Mouse (Mus musculus) E14TG2a.4 (cell line): ENCODE measurements around the gene Glud1.
"Not testable (repeated sequence)": the region's sequence is repeated elsewhere in the genome, so short reads cannot be mapped to it uniquely, and the experiment has no call there.

Experiments
- H3K27me3 ChIP-seq: 2 replicates; pipeline ENCODE4 v1.6.1; 2014; ENCODE audit warnings: low read length, control low read depth; ENCODE audit not compliant: insufficient read depth
- H3K36me3 ChIP-seq: 2 replicates; pipeline ENCODE4 v1.6.1; 2014; ENCODE audit warnings: low read length, control low read depth; ENCODE audit not compliant: insufficient read depth
- H3K4me1 ChIP-seq: replicated peaks from 2 replicates; pipeline ENCODE4 v1.6.1; 2014; ENCODE audit warnings: low read depth, low read length, control low read depth
- H3K4me3 ChIP-seq: replicated peaks from 2 replicates; pipeline ENCODE4 v1.5.1; 2014; ENCODE audit warnings: mild to moderate bottlenecking, low read length
- H3K9me3 ChIP-seq: 2 replicates; pipeline ENCODE4 v1.6.1; 2014; ENCODE audit warnings: low read length, control low read depth
- CTCF ChIP-seq: conservative IDR thresholded peaks from 2 replicates; pipeline ENCODE4 v1.5.1; 2014; ENCODE audit warnings: low read length
- NANOG ChIP-seq: IDR thresholded peaks from 2 replicates; pipeline ENCODE4 v1.6.1; 2014; ENCODE audit warnings: borderline replicate concordance, low read length, mixed read lengths
- POU5F1 ChIP-seq: IDR thresholded peaks from 2 replicates; pipeline ENCODE4 v1.6.1; 2014; ENCODE audit warnings: low read length, borderline replicate concordance

Gene Glud1

GRCm38 (mm10) chr14:34362726-34363445, 52.4 kb downstream of the Glud1 start:
- TF ChIP-seq NANOG (no peak), CTCF (peak; percentile 38)
- Histone ChIP-seq H3K4me1 (peaks cover 47% of the 10 kb centered on the region), H3K4me3 (peak overlapping the region; percentile 74), H3K27me3 (no peaks in the 10 kb centered on the region), H3K36me3 (peaks cover 7% of the 10 kb centered on the region; the same call in 1 of the 2 replicates), H3K9me3 (peaks cover 20% of the 10 kb centered on the region)

- Histone ChIP-seq H3K9me3 (peaks cover 20% of the 10 kb centered on the region), H3K27me3 (no peaks in the 10 kb centered on the region), H3K4me3 (peak overlapping the region; percentile 74), H3K36me3 (peaks cover 7% of the 10 kb centered on the region; the same call in 1 of the 2 replicates), H3K4me1 (peaks cover 47% of the 10 kb centered on the region)
- no peak for TF ChIP-seq CTCF
- no peak for TF ChIP-seq POU5F1
- TF ChIP-seq NANOG: no peak
Measured at GRCm38 (mm10) chr14:34363490-34364253, 53.1 kb downstream of the Glud1 start.

- peak overlapping the region; percentile 74 for H3K4me3 ChIP-seq
- H3K36me3 ChIP-seq, H3K27me3 ChIP-seq: not testable (repeated sequence)
- H3K9me3 ChIP-seq: peaks cover 20% of the 10 kb centered on the region
- H3K4me1 ChIP-seq: peaks cover 43% of the 10 kb centered on the region
Measured at GRCm38 (mm10) chr14:34364254-34365146, 54.0 kb downstream of the Glud1 start.

- no peaks in the 10 kb centered on the region for H3K27me3 ChIP-seq
- peaks cover 7% of the 10 kb centered on the region; the same call in 1 of the 2 replicates for H3K36me3 ChIP-seq
- H3K9me3 ChIP-seq: peaks cover 20% of the 10 kb centered on the region
- TF ChIP-seq NANOG: no peak
- TF ChIP-seq CTCF: no peak
- no peak for TF ChIP-seq POU5F1
- no peak overlapping the region; the same call in 1 of the 2 replicates for H3K4me3 ChIP-seq
- H3K4me1 ChIP-seq: peaks cover 41% of the 10 kb centered on the region
Measured at GRCm38 (mm10) chr14:34365147-34365507, 54.6 kb downstream of the Glud1 start.

- Histone ChIP-seq H3K27me3 (no peaks in the 10 kb centered on the region), H3K36me3 (peaks cover 6% of the 10 kb centered on the region; the same call in 1 of the 2 replicates), H3K4me1 (peaks cover 57% of the 10 kb centered on the region), H3K9me3 (peaks cover 8% of the 10 kb centered on the region), H3K4me3 (no peak overlapping the region)
- TF ChIP-seq NANOG: no peak
- TF ChIP-seq CTCF: no peak
- TF ChIP-seq POU5F1: no peak
Measured at GRCm38 (mm10) chr14:34370203-34370602, 59.7 kb downstream of the Glud1 start.

GRCm38 (mm10) chr14:34370921-34371320, 60.4 kb downstream of the Glud1 start:
- H3K4me3 ChIP-seq: no peak overlapping the region
- peaks cover 64% of the 10 kb centered on the region for H3K4me1 ChIP-seq
- H3K9me3 ChIP-seq: peaks cover 1% of the 10 kb centered on the region; the same call in 1 of the 2 replicates
- TF ChIP-seq POU5F1 (no peak), CTCF (no peak), NANOG (no peak)
- no peaks in the 10 kb centered on the region for H3K36me3 ChIP-seq
- H3K27me3 ChIP-seq: no peaks in the 10 kb centered on the region; the same call in 1 of the 2 replicates

- no peaks in the 10 kb centered on the region for H3K9me3 ChIP-seq
- H3K36me3 ChIP-seq: no peaks in the 10 kb centered on the region
- TF ChIP-seq CTCF (no peak), NANOG (no peak), POU5F1 (no peak)
- no peaks in the 10 kb centered on the region; the same call in 1 of the 2 replicates for H3K27me3 ChIP-seq
- peaks cover 71% of the 10 kb centered on the region for H3K4me1 ChIP-seq
- H3K4me3 ChIP-seq: no peak overlapping the region
Measured at GRCm38 (mm10) chr14:34371763-34372162, 61.2 kb downstream of the Glud1 start.

- Histone ChIP-seq H3K27me3 (no peaks in the 10 kb centered on the region; the same call in 1 of the 2 replicates), H3K4me3 (no peak overlapping the region), H3K4me1 (peaks cover 80% of the 10 kb centered on the region), H3K9me3 (no peaks in the 10 kb centered on the region), H3K36me3 (no peaks in the 10 kb centered on the region)
- TF ChIP-seq POU5F1 (no peak), CTCF (peak; percentile 94)
Measured at GRCm38 (mm10) chr14:34372646-34373045, 62.1 kb downstream of the Glud1 start.
